8 mouse cellular contexts compared by ENCODE assay signal in the genomic region with DNA sequence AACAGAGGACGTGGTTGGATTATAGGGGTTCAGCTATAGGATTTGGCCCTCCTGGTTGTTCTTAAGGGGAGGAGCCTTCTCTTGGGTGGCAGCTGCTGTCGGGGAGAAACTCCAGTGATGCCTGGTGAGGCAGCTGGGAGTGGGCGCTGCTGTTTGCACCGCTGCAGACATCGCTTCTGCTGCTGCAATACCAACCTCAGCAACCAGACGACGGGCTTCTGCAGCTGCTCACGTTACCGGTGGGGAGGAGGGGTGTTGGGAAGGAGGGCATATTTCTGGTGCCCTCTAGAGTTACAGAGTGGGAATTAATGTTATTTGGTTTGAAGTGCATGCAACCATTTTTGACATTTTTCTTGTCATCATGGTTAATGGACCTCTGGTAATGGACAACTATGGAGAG. TPM values are rescaled to one million over a fixed set of nuclear protein-coding genes. Genes with fewer than 3 reads are reported as not detected.
DNase-seq lines count a peak whose midpoint lies in the region; ATAC-seq lines count a peak whose summit lies in the region.

No protein-coding gene starts in this region.

- H3K36me3 ChIP-seq in hindbrain, embryonic 11.5 days (ENCODE audit: control insufficient read depth, insufficient read depth, low read length) = no peaks in the 10 kb centered on the region

- DNase-seq in MEL-GATA-1-ER (ENCODE audit: extremely low read depth, low read depth) = peak; percentile 73
- DNase-seq in cerebellum, adult 8-10 months = peak; percentile 43
- DNase-seq in hindbrain, embryonic 11.5 days (ENCODE audit: low spot score) = peak; percentile 83
- peak; percentile 58 to 72 for DNase-seq in layer of hippocampus, postnatal 14 days (ENCODE audit: low spot score in 2 of 2)
- peak; percentile 85 for DNase-seq in lung, postnatal 10 days
- peak; percentile 27 for DNase-seq in ovary, postnatal 14 days (ENCODE audit: low spot score)
- peak; percentile 80 to 87 for DNase-seq in thymus, postnatal 10 days (ENCODE audit: low spot score in 2 of 2)

- H3K27ac ChIP-seq in hindbrain, embryonic 11.5 days (ENCODE audit: low read depth, low read length) = peak overlapping the region; percentile 99

- ATAC-seq in frontal cortex, adult (ENCODE audit: low TSS enrichment) = peak; percentile 40
- no peak; the same call in 1 of the 2 replicates for ATAC-seq in hindbrain, embryonic 11.5 days (ENCODE audit: low FRiP score)

- H3K4me3 ChIP-seq in hindbrain, embryonic 11.5 days (ENCODE audit: low read depth, low read length) = peak overlapping the region; percentile 84

- H3K9me3 ChIP-seq in hindbrain, embryonic 11.5 days (ENCODE audit: control insufficient read depth, low read length) = no peaks in the 10 kb centered on the region

- H3K27me3 ChIP-seq in hindbrain, embryonic 11.5 days (ENCODE audit: control insufficient read depth, insufficient read depth, low read length) = no peaks in the 10 kb centered on the region

- H3K4me1 ChIP-seq in hindbrain, embryonic 11.5 days (replicated peaks; ENCODE audit: control insufficient read depth, insufficient read depth, low read length) = peaks cover 3% of the 10 kb centered on the region; the same call in 1 of the 2 replicates

- WGBS in hindbrain, embryonic 11.5 days = under 1% methylated on average over 9 of the region's 9 CpGs

- peak overlapping the region; percentile 41 for H3K4me2 ChIP-seq in hindbrain, embryonic 11.5 days (replicated peaks; ENCODE audit: low read depth, low read length)

- peak overlapping the region; percentile 93 for H3K9ac ChIP-seq in hindbrain, embryonic 11.5 days (ENCODE audit: low read depth, low read length)

RNA-seq across cellular contexts. Expression of a gene that starts 1.4 kb away (rescaled TPM):
- 60.1 and 74.4 TPM in 2 replicates for polyA plus RNA-seq in hindbrain, embryonic 11.5 days (2014; fragmentation: Nextera tagmentation; extraction: Ambion mirVana)
- 10 to 100 TPM; 88.0 to 91.7 TPM for total RNA-seq in layer of hippocampus, postnatal 14 days (2021)

Comparison
In these comparisons a context has a peak if more than half of its experiments do, and no peak if none do; other contexts are left out.
1. DNase-seq: peak in every context shown above with its lines; median percentile 85 in lung, postnatal 10 days; 84 in thymus, postnatal 10 days; 83 in hindbrain, embryonic 11.5 days; 73 in MEL-GATA-1-ER; 65 in layer of hippocampus, postnatal 14 days; 43 in cerebellum, adult 8-10 months; 27 in ovary, postnatal 14 days.